Mouse (Mus musculus) embryonic fibroblast, embryonic 13.5 days (primary cell): ENCODE measurements around the gene Rnase10.

Source experiments
- CTCF ChIP-seq: IDR thresholded peaks from 2 replicates; pipeline ENCODE4 v1.5.1; 2011; ENCODE audit warnings: mild to moderate bottlenecking, control low read depth, low read length, moderate library complexity, borderline replicate concordance; ENCODE audit not compliant: insufficient read depth
- POLR2A ChIP-seq: IDR thresholded peaks from 2 replicates; pipeline ENCODE4 v1.6.1; 2011; ENCODE audit warnings: low read depth, mild to moderate bottlenecking, control low read depth, low read length, moderate library complexity

GRCm38 (mm10) chr14:50981837-50982236, 25.7 kb upstream of the Rnase10 start:
- TF ChIP-seq CTCF (no peak), POLR2A (no peak)
